Mouse (Mus musculus): ENCODE measurements around the gene Ift88. TPM values are rescaled to one million over a fixed set of nuclear protein-coding genes. Genes with fewer than 3 reads are reported as not detected.

The Ift88 gene
- polyA plus RNA-seq, 1 experiment from 2014 or later: 1.2 TPM

GRCm38 (mm10) chr14:57523762-57524161 lies 99.9 kb downstream of the Ift88 start:
- H3K36me3 ChIP-seq (replicated peaks): no peaks in the 10 kb centered on the region
- H3K4me1 ChIP-seq (replicated peaks): peaks cover 15% of the 10 kb centered on the region
- peaks cover 65% of the 10 kb centered on the region for H3K27me3 ChIP-seq
- no peak for ATAC-seq (ENCODE audit: insufficient read depth)
- no peak overlapping the region for H3K9ac ChIP-seq
- no peaks in the 10 kb centered on the region for H3K9me3 ChIP-seq (replicated peaks)
- H3K4me2 ChIP-seq: 0 out of 2 replicates have a peak overlapping the region, but pooled peaks have one; percentile 84
- 68% methylated on average over 9 of the region's 9 CpGs for WGBS (ENCODE audit: insufficient replicate concordance)
- H3K4me3 ChIP-seq (replicated peaks): no peak overlapping the region
- no peak overlapping the region for H3K27ac ChIP-seq (replicated peaks)

GRCm38 (mm10) chr14:57524671-57525387 lies 101.0 kb downstream of the Ift88 start, which contains the start of gene Il17d:
TSS of gene Il17d (plus strand) at chr14:57524777.
- Histone ChIP-seq H3K4me3 (replicated peaks) (peak within 1 kb of the TSS; percentile 62), H3K27ac (replicated peaks) (no peak within 1 kb of the TSS), H3K9me3 (replicated peaks) (no peaks in the 10 kb centered on the region), H3K4me1 (replicated peaks) (peaks cover 17% of the 10 kb centered on the region), H3K4me2 (peak within 1 kb of the TSS; percentile 84), H3K36me3 (replicated peaks) (no peaks in the 10 kb centered on the region), H3K27me3 (peaks cover 66% of the 10 kb centered on the region), H3K9ac (no peak within 1 kb of the TSS; the same call in 1 of the 2 replicates)
- no peak; the same call in 1 of the 2 replicates for ATAC-seq (ENCODE audit: insufficient read depth)
- WGBS (ENCODE audit: insufficient replicate concordance): under 1% methylated on average over 102 of the region's 104 CpGs

DNA sequence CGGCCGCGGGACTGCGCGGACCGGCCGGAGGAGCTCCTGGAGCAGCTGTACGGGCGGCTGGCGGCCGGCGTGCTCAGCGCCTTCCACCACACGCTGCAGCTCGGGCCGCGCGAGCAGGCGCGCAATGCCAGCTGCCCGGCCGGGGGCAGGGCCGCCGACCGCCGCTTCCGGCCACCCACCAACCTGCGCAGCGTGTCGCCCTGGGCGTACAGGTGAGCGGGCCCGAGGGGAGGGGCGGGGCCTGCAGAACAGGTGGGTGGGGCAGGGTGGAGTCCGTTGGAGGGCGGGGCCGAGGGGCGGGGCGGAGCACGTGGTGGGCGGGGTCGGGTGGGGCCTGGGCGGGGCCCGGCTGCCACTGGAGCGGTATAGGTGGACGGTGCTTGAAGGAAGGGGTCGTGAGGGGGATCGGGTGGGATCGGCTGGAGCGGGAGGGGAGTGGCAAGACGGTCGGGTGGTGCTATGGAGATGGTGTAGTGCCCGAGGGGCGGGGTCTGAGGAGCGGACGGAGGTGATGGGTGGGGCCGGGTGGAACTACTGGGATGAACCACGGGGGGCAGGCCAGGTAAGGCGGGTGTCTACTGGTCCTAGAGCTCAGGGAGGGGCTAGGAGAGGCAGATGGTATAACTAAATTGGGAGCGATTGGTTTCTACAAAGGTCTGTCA lies 101.7 kb downstream of the Ift88 start:
- H3K4me3 ChIP-seq (replicated peaks): peak overlapping the region; percentile 62
- peak overlapping the region; percentile 84 for H3K4me2 ChIP-seq
- under 1% methylated on average over 44 of the region's 60 CpGs for WGBS (ENCODE audit: insufficient replicate concordance)
- no peak overlapping the region; the same call in 1 of the 2 replicates for H3K9ac ChIP-seq
- no peak overlapping the region for H3K27ac ChIP-seq (replicated peaks)
- peaks cover 66% of the 10 kb centered on the region for H3K27me3 ChIP-seq
- H3K36me3 ChIP-seq (replicated peaks): no peaks in the 10 kb centered on the region
- ATAC-seq (ENCODE audit: insufficient read depth): peak; percentile 67
- no peaks in the 10 kb centered on the region for H3K9me3 ChIP-seq (replicated peaks)
- H3K4me1 ChIP-seq (replicated peaks): peaks cover 18% of the 10 kb centered on the region

DNA sequence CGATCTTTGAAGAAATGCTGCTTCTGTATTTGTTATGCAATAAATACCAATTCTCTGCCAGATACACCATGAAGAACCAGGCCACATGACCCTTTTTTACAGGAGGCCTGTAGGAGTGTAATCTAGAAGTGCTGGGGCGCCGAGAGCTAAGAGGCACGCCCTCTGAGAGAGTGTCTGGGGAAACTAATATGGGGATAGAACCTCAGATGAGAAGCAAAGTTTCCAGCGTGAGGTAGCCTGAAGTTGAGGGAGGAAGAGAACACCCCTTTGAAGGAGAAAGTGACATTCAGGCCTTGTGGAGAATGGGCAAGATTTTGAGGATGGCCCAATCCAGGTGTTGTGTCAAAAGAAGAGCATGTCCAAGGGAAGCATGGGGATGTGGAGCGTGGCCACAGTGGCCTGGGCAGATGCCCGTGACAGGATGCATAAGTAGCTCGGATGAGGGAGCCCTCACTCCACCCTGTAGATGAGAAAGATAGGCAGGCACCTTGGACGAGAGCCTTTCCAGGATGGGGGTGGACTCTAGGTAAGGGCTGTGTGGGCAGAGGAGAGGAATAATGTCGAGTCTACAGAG lies 102.3 kb downstream of the Ift88 start:
- peaks cover 18% of the 10 kb centered on the region for H3K4me1 ChIP-seq (replicated peaks)
- H3K36me3 ChIP-seq (replicated peaks): no peaks in the 10 kb centered on the region
- H3K4me2 ChIP-seq: peak overlapping the region; percentile 84
- H3K4me3 ChIP-seq (replicated peaks): peak overlapping the region; percentile 62
- WGBS (ENCODE audit: insufficient replicate concordance): 36% methylated on average over 10 of the region's 10 CpGs
- H3K9me3 ChIP-seq (replicated peaks): no peaks in the 10 kb centered on the region
- ATAC-seq (ENCODE audit: insufficient read depth): no peak
- H3K9ac ChIP-seq: no peak overlapping the region
- no peak overlapping the region for H3K27ac ChIP-seq (replicated peaks)
- peaks cover 66% of the 10 kb centered on the region for H3K27me3 ChIP-seq

GRCm38 (mm10) chr14:57527122-57527521 lies 103.3 kb downstream of the Ift88 start:
- Histone ChIP-seq H3K27me3 (peaks cover 66% of the 10 kb centered on the region), H3K4me2 (no peak overlapping the region), H3K4me3 (replicated peaks) (no peak overlapping the region), H3K9me3 (replicated peaks) (no peaks in the 10 kb centered on the region), H3K36me3 (replicated peaks) (no peaks in the 10 kb centered on the region), H3K27ac (replicated peaks) (no peak overlapping the region), H3K4me1 (replicated peaks) (peaks cover 18% of the 10 kb centered on the region), H3K9ac (no peak overlapping the region)
- WGBS (ENCODE audit: insufficient replicate concordance): 29% methylated on average over 7 of the region's 7 CpGs
- ATAC-seq (ENCODE audit: insufficient read depth): no peak

DNA sequence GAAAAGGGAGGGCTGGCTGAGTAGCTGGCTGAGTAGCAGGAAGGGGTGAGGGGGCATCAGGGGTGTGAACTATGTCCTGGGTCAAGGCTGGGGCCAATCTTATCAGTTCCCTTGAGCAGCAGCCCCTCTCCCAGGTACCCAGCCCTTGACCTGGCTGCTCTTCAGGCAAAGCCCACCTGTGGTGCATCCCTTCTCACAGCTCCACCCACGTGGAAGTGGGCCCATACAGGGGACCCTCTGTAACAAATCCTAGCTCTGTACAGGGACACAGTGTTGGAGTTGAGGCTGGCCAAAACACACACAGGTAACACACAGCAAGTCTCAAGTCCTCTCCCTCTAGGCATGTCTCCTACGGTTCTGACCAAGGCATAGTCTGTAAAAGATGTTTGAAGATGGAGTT lies 103.7 kb downstream of the Ift88 start:
- Histone ChIP-seq H3K4me2 (no peak overlapping the region), H3K9me3 (replicated peaks) (no peaks in the 10 kb centered on the region), H3K27ac (replicated peaks) (no peak overlapping the region), H3K36me3 (replicated peaks) (no peaks in the 10 kb centered on the region), H3K4me3 (replicated peaks) (no peak overlapping the region), H3K9ac (no peak overlapping the region), H3K27me3 (peaks cover 61% of the 10 kb centered on the region), H3K4me1 (replicated peaks) (peaks cover 18% of the 10 kb centered on the region)
- ATAC-seq (ENCODE audit: insufficient read depth): no peak
- WGBS (ENCODE audit: insufficient replicate concordance): 46% methylated on average over 2 of the region's 2 CpGs

- no peak overlapping the region for H3K4me2 ChIP-seq
- H3K36me3 ChIP-seq (replicated peaks): no peaks in the 10 kb centered on the region
- H3K9me3 ChIP-seq (replicated peaks): no peaks in the 10 kb centered on the region
- no peak overlapping the region for H3K27ac ChIP-seq (replicated peaks)
- WGBS (ENCODE audit: insufficient replicate concordance): 25% methylated on average over 10 of the region's 10 CpGs
- no peak for ATAC-seq (ENCODE audit: insufficient read depth)
- peaks cover 18% of the 10 kb centered on the region for H3K4me1 ChIP-seq (replicated peaks)
- H3K27me3 ChIP-seq: peaks cover 47% of the 10 kb centered on the region
- no peak overlapping the region for H3K4me3 ChIP-seq (replicated peaks)
- H3K9ac ChIP-seq: no peak overlapping the region
Measured at GRCm38 (mm10) chr14:57529086-57529785, 105.4 kb downstream of the Ift88 start.

- H3K9me3 ChIP-seq (replicated peaks): no peaks in the 10 kb centered on the region
- H3K36me3 ChIP-seq (replicated peaks): no peaks in the 10 kb centered on the region
- no peak overlapping the region for H3K4me2 ChIP-seq
- 48% methylated on average over 5 of the region's 5 CpGs for WGBS (ENCODE audit: insufficient replicate concordance)
- no peak overlapping the region for H3K9ac ChIP-seq
- no peak for ATAC-seq (ENCODE audit: insufficient read depth)
- H3K27me3 ChIP-seq: peaks cover 47% of the 10 kb centered on the region
- H3K4me1 ChIP-seq (replicated peaks): peaks cover 14% of the 10 kb centered on the region
- no peak overlapping the region for H3K27ac ChIP-seq (replicated peaks)
- no peak overlapping the region for H3K4me3 ChIP-seq (replicated peaks)
Measured at GRCm38 (mm10) chr14:57529786-57530515, 106.1 kb downstream of the Ift88 start.

DNA sequence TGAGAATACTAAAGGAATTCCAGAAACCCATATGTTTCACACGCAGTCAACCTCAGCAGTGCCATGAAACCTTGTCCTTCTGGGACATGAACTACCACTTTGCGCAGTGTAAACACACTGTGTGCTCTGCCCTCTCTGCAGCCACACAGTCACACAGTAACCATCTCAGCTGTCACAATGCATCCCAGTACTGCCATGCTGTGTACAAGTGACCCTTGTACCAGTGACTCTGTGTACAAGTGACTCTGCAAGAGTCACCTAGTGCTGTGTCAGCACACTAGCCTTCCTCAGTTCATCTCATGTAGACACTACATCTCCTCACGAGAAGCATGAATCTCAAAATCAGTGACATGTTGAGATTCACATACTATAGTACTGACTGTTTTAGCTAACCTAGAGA lies 108.7 kb downstream of the Ift88 start:
- peaks cover 21% of the 10 kb centered on the region for H3K27me3 ChIP-seq
- no peaks in the 10 kb centered on the region for H3K36me3 ChIP-seq (replicated peaks)
- 0 out of 2 replicates have a peak, but pooled peaks cover 3% of the 10 kb centered on the region for H3K4me1 ChIP-seq (replicated peaks)
- no peak for ATAC-seq (ENCODE audit: insufficient read depth)
- H3K27ac ChIP-seq (replicated peaks): no peak overlapping the region
- WGBS (ENCODE audit: insufficient replicate concordance): 67% methylated on average over 3 of the region's 3 CpGs
- no peaks in the 10 kb centered on the region for H3K9me3 ChIP-seq (replicated peaks)
- no peak overlapping the region for H3K4me2 ChIP-seq
- no peak overlapping the region for H3K9ac ChIP-seq
- no peak overlapping the region for H3K4me3 ChIP-seq (replicated peaks)

DNA sequence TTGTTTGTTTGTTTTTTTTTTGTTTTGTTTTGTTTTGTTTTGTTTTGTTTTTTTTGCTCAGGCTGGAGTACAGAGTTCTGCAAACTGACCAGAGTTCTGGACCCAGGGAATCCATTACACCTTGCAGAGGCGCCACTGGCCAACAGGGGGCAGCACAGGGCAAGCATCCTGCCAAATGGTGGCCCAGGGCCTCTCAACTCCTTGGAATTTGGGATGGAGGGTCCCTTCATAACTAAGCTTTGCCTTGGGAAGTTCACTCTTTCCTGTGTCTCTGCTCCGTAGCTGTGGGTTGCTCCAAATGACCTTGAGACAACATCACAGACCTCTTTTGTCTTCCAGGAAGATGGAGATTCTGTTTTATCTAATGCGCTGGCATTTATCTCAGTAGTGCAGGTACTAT lies 109.4 kb downstream of the Ift88 start:
- H3K4me1 ChIP-seq (replicated peaks): 0 out of 2 replicates have a peak, but pooled peaks cover 3% of the 10 kb centered on the region
- no peaks in the 10 kb centered on the region for H3K9me3 ChIP-seq (replicated peaks)
- ATAC-seq (ENCODE audit: insufficient read depth): no peak
- no peak overlapping the region for H3K4me2 ChIP-seq
- 39% methylated on average over 3 of the region's 3 CpGs for WGBS (ENCODE audit: insufficient replicate concordance)
- no peak overlapping the region for H3K9ac ChIP-seq
- no peak overlapping the region for H3K4me3 ChIP-seq (replicated peaks)
- no peak overlapping the region for H3K27ac ChIP-seq (replicated peaks)
- peaks cover 16% of the 10 kb centered on the region; the same call in 1 of the 2 replicates for H3K27me3 ChIP-seq
- H3K36me3 ChIP-seq (replicated peaks): no peaks in the 10 kb centered on the region
